23 mouse cellular contexts compared by ENCODE assay signal in the genomic region with DNA sequence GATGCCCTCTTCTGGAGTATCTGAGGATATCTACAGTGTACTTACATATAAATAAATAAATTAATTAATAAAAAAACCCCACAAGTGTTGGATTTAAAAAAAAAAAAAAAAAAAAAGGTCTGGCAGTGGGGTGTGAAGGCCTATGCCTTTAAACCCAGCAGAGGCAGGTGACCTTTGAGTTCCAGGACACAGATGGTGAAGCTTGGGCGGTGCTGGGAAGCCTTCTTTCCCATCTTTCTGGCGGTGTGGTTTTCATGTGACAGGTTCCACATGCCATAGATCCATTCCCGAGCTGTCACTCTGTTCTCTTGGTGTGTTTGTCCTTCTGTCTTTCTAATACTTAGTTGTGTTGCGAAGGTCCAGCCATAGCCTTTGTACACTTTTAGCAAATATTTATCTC. TPM values are rescaled to one million over a fixed set of nuclear protein-coding genes. Genes with fewer than 3 reads are reported as not detected.
"Had no signal": no experiment of that assay in that cellular context is flagged by ENCODE, and none has a peak within 500 bp of the region (broad histone marks: within the 10 kb centered on the region; RNA-seq: fewer than 3 reads in every experiment).

No protein-coding gene starts in this region.

- H3K9me3 ChIP-seq: megakaryocyte, embryonic 14.5 days; midbrain, embryonic 10.5 days; midbrain, embryonic 13.5 days; neural tube, embryonic 13.5 days had no signal

- ATAC-seq: intestine, postnatal 0 days; lung, postnatal 0 days; midbrain, embryonic 13.5 days; midbrain, embryonic 16.5 days had no signal

- H3K9ac ChIP-seq: liver, embryonic 14.5 days; lung, embryonic 14.5 days; midbrain, embryonic 13.5 days; neural tube, embryonic 13.5 days had no signal

- H3K36me3 ChIP-seq: midbrain, embryonic 10.5 days; midbrain, embryonic 13.5 days; neural tube, embryonic 13.5 days had no signal

- H3K27ac ChIP-seq: kidney, postnatal 0 days; left cerebral cortex, adult 2 months; liver, embryonic 14.5 days; midbrain, embryonic 10.5 days; midbrain, embryonic 13.5 days; neural tube, embryonic 13.5 days had no signal

- DNase-seq: kidney, adult 9 months; kidney, postnatal 25 days; layer of hippocampus, postnatal 36 days; lung, embryonic 14.5 days; thymus, postnatal 25 days had no signal

- H3K27me3 ChIP-seq: midbrain, embryonic 13.5 days; neural tube, embryonic 13.5 days had no signal

- H3K4me3 ChIP-seq: left cerebral cortex, adult 2 months; megakaryocyte, embryonic 14.5 days; midbrain, embryonic 10.5 days; midbrain, embryonic 13.5 days; myocyte; neural tube, embryonic 13.5 days had no signal

- H3K4me2 ChIP-seq: lung, embryonic 14.5 days; midbrain, embryonic 13.5 days; neural tube, embryonic 13.5 days had no signal

RNA-seq across cellular contexts. Expression of gene Fam186a, which starts 59.8 kb away (rescaled TPM):
- total RNA-seq: left cerebral cortex, postnatal 10 days; monocyte, adult 5-6 weeks had no signal
- polyA plus RNA-seq: intestine, postnatal 0 days; kidney, postnatal 0 days; limb, embryonic 11.5 days; liver, embryonic 14.5 days; midbrain, embryonic 10.5 days; midbrain, embryonic 13.5 days; midbrain, embryonic 16.5 days; neural tube, embryonic 13.5 days; small intestine, adult 2 months; spleen, adult 2 months; stomach, embryonic 16.5 days; thymus, postnatal 0 days had no signal
